Mouse (Mus musculus) olfactory bulb, adult 2 months (tissue): ENCODE measurements around the gene Surf2.

Experiments used
- CTCF ChIP-seq: fragments of 200-500 bp; IDR thresholded peaks from 2 replicates; pipeline ENCODE4 v1.5.1; 2012; ENCODE audit warnings: low read depth, mild to moderate bottlenecking, low read length, moderate library complexity; ENCODE audit not compliant: insufficient read depth
- POLR2A ChIP-seq: fragments of 200-500 bp; IDR thresholded peaks from 2 replicates; pipeline ENCODE4 v1.6.1; 2012; ENCODE audit warnings: mild to moderate bottlenecking, low read depth, low read length, moderate library complexity; ENCODE audit not compliant: insufficient read depth

DNA sequence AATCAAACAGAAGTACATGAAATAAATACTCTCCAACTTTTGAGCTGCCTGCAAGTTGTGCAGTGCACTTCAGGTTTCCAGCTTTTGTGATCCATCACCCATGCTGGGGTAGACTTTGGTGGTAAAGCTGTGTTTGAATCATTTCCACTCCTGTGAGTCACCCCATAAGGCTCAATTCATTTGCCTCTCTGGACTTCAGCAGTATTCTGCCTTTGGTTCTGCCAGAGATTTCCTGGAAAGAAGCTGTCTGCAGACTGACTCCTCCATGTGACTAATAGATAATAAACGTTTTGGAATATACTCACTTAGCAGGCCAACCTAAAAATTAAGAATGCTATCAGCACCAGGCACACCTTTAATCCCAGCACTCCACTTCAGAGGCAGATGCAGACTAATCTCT is 15.4 kb upstream of the Surf2 start:
- TF ChIP-seq POLR2A (no peak), CTCF (no peak)
